Mouse (Mus musculus) kidney, embryonic 16.5 days (tissue): ENCODE results near the gene Dido1. TPM values are rescaled to one million over a fixed set of nuclear protein-coding genes. Genes with fewer than 3 reads are reported as not detected.

ENCODE experiments used
- ATAC-seq: fragments of 200-750 bp; cut with Nextera tagmentation; 2 replicates; pipeline ENCODE4 v1.8.0; 2017; ENCODE audit warnings: moderate TSS enrichment; ENCODE audit not compliant: low FRiP score, low TSS enrichment
- H3K27ac ChIP-seq: fragments of 300-500 bp; sonication (generic); 2 replicates; pipeline ENCODE4 v1.5.1; 2014; ENCODE audit warnings: low read length
- H3K27me3 ChIP-seq: fragments of 300-500 bp; sonication (generic); 2 replicates; pipeline ENCODE4 v1.6.1; 2014; ENCODE audit warnings: low read length, control low read depth, mixed read lengths; ENCODE audit not compliant: insufficient read depth
- H3K36me3 ChIP-seq: fragments of 300-500 bp; sonication (generic); 2 replicates; pipeline ENCODE4 v1.6.1; 2014; ENCODE audit warnings: low read length, control low read depth, mixed read lengths; ENCODE audit not compliant: insufficient read depth
- H3K4me1 ChIP-seq: fragments of 300-500 bp; sonication (generic); 2 replicates; pipeline ENCODE4 v1.6.1; 2014; ENCODE audit warnings: low read length, control low read depth, mixed read lengths; ENCODE audit not compliant: insufficient read depth
- H3K4me2 ChIP-seq: fragments of 300-500 bp; sonication (generic); replicated peaks from 2 replicates; pipeline ENCODE4 v1.6.1; 2014; ENCODE audit warnings: low read depth, low read length
- H3K4me3 ChIP-seq: fragments of 300-500 bp; sonication (generic); 2 replicates; pipeline ENCODE4 v1.5.1; 2014; ENCODE audit warnings: mild to moderate bottlenecking, low read length
- H3K9ac ChIP-seq: fragments of 300-500 bp; sonication (generic); replicated peaks from 2 replicates; pipeline ENCODE4 v1.6.1; 2014; ENCODE audit warnings: low read length
- H3K9me3 ChIP-seq: fragments of 300-500 bp; sonication (generic); 2 replicates; pipeline ENCODE4 v1.6.1; 2016; ENCODE audit warnings: low read length, control low read depth
- WGBS: fragments of 180-500 bp; shearing (Covaris S2); extraction: QIAGEN DNeasy Blood & Tissue Kit; methylation state at CpG from one replicate; pipeline ENCODE4 v1.1.7; 2014; 5-methylcytosine and 5-hydroxymethylcytosine counted together
- polyA plus RNA-seq: library from polyadenylated mRNA; unstranded; fragments of >200 nt; fragmentation: Nextera tagmentation; extraction: Ambion mirVana; gene quantifications from 2 replicates; pipeline ENCODE4 v1.2.1, GENCODE M21; 2015

The Dido1 gene
- polyA plus RNA-seq, 1 experiment from 2014 or later = 26.8 TPM

- H3K9ac ChIP-seq = 0 out of 2 replicates have a peak overlapping the region, but pooled peaks have one; percentile 26
- no peak overlapping the region for H3K27ac ChIP-seq
- H3K4me3 ChIP-seq = peak overlapping the region; percentile 41
- H3K4me2 ChIP-seq = peak overlapping the region; percentile 49
- 0 out of 2 replicates have a peak, but pooled peaks cover 4% of the 10 kb centered on the region for H3K36me3 ChIP-seq
- peaks cover 59% of the 10 kb centered on the region for H3K27me3 ChIP-seq
- WGBS = 2% methylated on average over 87 of the region's 112 CpGs
- ATAC-seq = peak; percentile 67
- peaks cover 22% of the 10 kb centered on the region for H3K9me3 ChIP-seq
- peaks cover 4% of the 10 kb centered on the region; the same call in 1 of the 2 replicates for H3K4me1 ChIP-seq
These were observed 67.9 kb downstream of the Dido1 start for GRCm38 (mm10) chr2:180641576-180642554.

- H3K9ac ChIP-seq = no peak overlapping the region
- no peak overlapping the region for H3K27ac ChIP-seq
- H3K36me3 ChIP-seq = no peaks in the 10 kb centered on the region
- no peak overlapping the region for H3K4me2 ChIP-seq
- H3K4me3 ChIP-seq = no peak overlapping the region
- no peaks in the 10 kb centered on the region for H3K9me3 ChIP-seq
- no peak for ATAC-seq
- H3K27me3 ChIP-seq = no peaks in the 10 kb centered on the region
- 81% methylated on average over 2 of the region's 2 CpGs for WGBS
- no peaks in the 10 kb centered on the region for H3K4me1 ChIP-seq
These were observed 97.9 kb downstream of the Dido1 start for GRCm38 (mm10) chr2:180611882-180612281.

- Histone ChIP-seq H3K4me2 (no peak overlapping the region), H3K4me1 (no peaks in the 10 kb centered on the region), H3K9ac (no peak overlapping the region), H3K27ac (no peak overlapping the region), H3K9me3 (no peaks in the 10 kb centered on the region), H3K4me3 (no peak overlapping the region), H3K36me3 (no peaks in the 10 kb centered on the region), H3K27me3 (no peaks in the 10 kb centered on the region)
- 65% methylated on average over 4 of the region's 4 CpGs for WGBS
- ATAC-seq = no peak
These were observed 99.5 kb downstream of the Dido1 start for GRCm38 (mm10) chr2:180610283-180610682.

Other genes with a start within 250 kb of the Dido1 start
- 7.4 and 10.2 TPM in 2 replicates for gene Ntsr1, start 210.0 kb downstream of the Dido1 start, polyA plus RNA-seq
- gene Mrgbp, start 128.7 kb downstream of the Dido1 start, polyA plus RNA-seq = 43.7 and 43.9 TPM in 2 replicates
- 67.3 and 69.3 TPM in 2 replicates for gene Ogfr, start 120.8 kb downstream of the Dido1 start, polyA plus RNA-seq
- 9.5 and 9.8 TPM in 2 replicates for gene Col9a3, start 112.2 kb downstream of the Dido1 start, polyA plus RNA-seq
- gene Tcfl5, start 67.3 kb downstream of the Dido1 start, polyA plus RNA-seq = 0.09 and 0.15 TPM in 2 replicates
- gene Gid8, start 118 bp upstream of the Dido1 start, polyA plus RNA-seq = 56.3 and 56.8 TPM in 2 replicates
- 0.40 and 0.66 TPM in 2 replicates for gene Slc17a9, start 15.3 kb upstream of the Dido1 start, polyA plus RNA-seq
- not detected in 2 replicates for gene Bhlhe23, start 66.9 kb upstream of the Dido1 start, polyA plus RNA-seq
- 16.0 and 27.1 TPM in 2 replicates for gene Ythdf1, start 210.9 kb upstream of the Dido1 start, polyA plus RNA-seq
- gene Birc7, start 219.0 kb upstream of the Dido1 start, polyA plus RNA-seq = not detected in 2 replicates
- gene Nkain4, start 244.7 kb upstream of the Dido1 start, polyA plus RNA-seq = 36.9 and 48.7 TPM in 2 replicates